Mouse (Mus musculus) lung, adult 18-20 months (tissue): Measurements from ENCODE around the gene Fhdc1.

Source experiments
- DNase-seq, 2 experiments: peaks; one replicate each; pipeline ENCODE4 v3.0.0; 2022; ENCODE audit warnings: mixed read lengths in 2 of 2

Fhdc1 gene

GRCm38 (mm10) chr3:84430152-84430551 lies 50.1 kb downstream of the Fhdc1 start:
- no peak for DNase-seq

GRCm38 (mm10) chr3:84428994-84429725 lies 51.1 kb downstream of the Fhdc1 start:
- DNase-seq = peak; percentile 59 to 79

DNA sequence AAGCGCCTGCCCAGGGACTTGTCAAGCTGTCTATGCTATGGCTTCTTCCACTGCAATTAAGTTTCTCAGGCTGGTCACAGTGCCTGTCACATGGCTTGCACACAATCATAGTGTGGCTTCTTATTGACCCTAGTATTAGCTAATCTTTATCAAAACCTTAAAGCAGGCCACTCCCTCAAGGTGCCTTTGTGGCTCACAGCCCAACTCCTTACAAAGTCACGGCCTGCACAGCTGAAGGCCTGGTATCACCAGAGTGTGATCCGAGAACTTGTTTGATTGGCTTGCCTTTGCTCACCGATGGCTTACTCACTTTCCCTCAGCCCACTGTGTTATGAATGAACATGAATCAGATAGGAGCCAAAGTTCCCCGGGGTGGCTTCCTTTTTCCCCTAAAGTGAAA lies 52.5 kb downstream of the Fhdc1 start:
- peak; percentile 50 to 64 for DNase-seq

- DNase-seq = no peak
Measured at GRCm38 (mm10) chr3:84422340-84422739, 57.9 kb downstream of the Fhdc1 start.

DNA sequence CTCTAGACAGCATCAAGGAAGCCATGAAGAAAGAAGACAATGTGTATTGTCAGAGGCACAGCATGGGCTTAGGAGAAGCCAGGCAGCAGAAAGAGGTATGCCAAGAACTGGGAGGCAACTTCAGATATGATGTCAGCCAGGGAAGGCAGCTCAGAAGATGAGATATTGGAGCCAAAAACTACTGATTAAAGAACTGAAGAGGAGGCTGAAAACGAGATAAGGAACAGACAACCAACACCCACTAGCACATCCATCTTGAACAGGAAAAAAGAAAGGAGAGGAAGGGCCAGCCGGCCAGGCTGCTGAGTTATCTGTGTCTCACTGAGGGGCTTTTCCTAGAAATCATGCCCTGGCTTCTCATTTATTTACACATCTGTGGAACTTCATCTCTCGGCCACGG lies 66.4 kb downstream of the Fhdc1 start:
- DNase-seq = no peak

DNA sequence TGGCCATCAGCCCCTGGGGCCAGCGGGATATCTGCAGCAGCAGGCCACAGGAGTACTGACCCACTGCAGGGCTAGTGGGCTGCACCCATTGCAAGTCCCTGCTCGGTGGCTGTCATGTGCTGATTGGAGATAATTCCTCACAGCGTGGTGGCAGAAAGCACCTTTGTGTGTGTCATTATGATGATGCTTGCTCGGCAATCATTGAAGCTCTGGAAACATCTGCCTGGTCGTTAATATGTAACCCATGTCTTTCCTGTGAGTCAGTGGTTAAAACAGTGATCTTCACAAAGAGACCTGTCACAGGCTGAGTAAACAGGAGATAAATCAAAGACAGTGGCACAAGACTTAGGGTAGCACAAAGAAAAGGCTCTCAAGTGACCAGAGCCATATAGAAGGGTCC lies 67.3 kb downstream of the Fhdc1 start:
- DNase-seq = no peak

DNA sequence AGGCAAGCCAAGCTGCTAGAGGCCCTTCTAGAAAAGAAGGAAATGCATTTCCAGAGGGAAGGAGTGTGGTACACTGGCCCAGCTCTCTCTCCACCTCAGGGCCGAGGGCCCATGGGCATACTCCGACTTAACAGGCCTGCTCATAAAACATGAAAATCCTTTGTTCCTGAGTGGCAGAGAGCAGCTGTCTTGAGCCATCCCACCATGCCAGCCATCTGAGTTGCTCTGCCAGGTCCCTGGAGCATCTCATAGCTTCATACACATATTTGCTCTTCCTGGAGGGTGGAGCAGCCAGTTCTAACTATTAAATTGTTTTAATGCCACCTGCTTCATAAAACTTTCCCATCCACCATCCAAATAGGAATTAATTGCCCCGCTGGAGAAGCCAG lies 70.8 kb downstream of the Fhdc1 start:
- DNase-seq = no peak

GRCm38 (mm10) chr3:84408756-84409473 lies 71.3 kb downstream of the Fhdc1 start:
- no peak for DNase-seq

DNA sequence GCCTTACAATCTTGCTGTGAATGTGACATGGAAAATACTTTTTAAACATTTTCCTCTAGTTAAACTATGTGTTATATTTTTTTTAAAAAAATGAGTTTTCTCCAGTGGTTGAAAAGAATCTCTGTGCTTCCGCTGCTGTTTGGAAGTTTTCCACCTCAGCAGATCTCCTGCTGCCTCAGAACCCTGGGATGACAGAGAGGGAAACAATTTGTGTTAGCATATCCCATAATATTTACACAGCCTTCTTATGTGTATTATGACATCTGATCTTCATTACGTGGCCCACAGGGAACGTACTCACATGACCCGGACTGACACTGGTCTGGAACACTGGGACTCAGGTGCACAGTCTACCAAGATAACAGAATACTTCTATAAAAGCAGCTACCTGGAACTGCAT lies 74.7 kb downstream of the Fhdc1 start:
- no peak for DNase-seq

GRCm38 (mm10) chr3:84403389-84403788 lies 76.8 kb downstream of the Fhdc1 start:
- no peak for DNase-seq

DNA sequence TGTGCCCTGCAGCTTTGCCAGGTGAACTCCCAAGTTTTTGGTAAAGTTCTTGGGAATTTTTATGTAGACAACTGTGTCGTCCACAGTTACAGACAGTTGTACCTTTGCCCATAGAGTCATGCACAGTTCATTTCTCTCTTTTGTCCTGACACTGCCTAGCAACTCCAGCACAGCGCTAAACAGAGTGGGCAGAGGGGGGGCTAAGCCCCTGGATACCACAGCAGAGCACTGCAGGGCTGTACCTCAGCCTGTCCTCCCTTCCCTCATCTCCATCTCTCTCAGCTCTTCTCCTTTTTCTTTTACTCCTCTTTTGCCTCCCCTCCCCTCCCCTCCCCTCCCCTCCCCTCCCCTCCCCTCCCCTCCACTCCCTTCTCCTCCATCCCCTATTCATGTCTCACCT lies 77.5 kb downstream of the Fhdc1 start:
- DNase-seq = no peak

DNA sequence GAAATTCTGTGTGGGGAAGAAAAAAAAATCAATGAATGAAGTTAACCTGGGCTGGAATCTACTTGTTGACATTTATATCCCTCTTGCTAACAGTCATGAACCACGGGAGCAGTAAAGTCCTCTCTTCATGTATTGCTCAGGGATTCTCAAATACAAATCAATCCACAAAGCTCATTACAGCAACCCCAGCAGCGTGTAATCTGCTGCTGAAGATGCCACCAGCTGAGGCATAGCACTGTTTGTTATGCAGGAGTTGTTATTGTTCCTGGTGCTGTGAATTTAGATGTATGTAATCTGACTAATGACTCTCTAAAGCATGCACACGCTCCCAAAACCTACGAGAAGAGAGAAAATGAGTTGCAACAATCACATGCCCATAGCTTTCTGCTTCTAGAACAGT lies 82.3 kb downstream of the Fhdc1 start:
- DNase-seq = no peak

DNA sequence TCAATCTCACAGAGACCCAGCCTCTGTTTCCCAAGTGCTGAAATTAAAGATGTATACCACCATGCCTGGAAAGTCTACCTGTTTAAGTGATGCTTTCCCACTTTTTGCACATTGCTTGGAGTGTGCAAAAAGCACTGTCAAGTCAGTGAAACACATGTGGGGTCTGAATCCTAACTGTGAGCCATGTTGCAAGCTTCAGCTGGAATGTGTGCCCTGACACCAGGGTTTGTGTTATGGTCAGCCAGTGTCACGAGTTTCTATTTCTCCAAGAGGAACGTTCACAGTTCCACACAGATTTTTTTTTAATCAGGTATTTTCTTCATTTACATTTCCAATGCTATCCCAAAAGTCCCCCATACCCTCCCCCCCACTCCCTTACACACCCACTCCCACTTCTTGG lies 84.0 kb downstream of the Fhdc1 start:
- no peak for DNase-seq

- DNase-seq = no peak
Measured at GRCm38 (mm10) chr3:84395840-84396239, 84.4 kb downstream of the Fhdc1 start.

DNA sequence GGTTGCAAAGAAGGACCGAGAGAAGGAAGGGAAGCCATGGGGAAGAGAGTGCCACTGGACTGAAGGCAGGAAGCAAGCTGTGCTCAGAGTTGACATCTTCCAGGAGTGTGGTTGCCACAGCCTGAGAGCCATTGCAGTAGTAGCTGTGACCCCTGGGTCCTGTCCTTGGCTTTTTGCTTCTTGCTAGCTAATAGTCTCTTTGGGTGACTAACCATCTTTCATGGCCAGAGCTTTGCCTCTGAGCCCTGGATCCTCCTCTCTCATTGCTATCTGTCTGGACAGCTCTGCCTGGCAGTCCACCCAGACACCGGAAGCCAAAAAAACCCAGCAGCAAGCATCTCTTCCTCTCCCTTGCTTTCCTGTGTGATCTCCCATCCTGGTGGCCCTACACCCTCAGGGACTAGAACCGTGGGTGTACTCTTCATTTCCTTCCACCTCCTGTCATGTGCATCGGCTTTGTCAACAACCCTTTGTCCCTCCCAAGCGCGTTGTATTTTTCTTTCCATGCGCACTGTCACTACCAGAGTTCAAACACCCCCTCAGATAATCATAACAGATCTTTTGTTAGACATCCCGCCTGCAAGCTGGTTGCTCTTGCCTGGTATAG lies 85.3 kb downstream of the Fhdc1 start:
- DNase-seq = no peak
